Comparison of ENCODE assay signal across 21 mouse cellular contexts in the genomic region with DNA sequence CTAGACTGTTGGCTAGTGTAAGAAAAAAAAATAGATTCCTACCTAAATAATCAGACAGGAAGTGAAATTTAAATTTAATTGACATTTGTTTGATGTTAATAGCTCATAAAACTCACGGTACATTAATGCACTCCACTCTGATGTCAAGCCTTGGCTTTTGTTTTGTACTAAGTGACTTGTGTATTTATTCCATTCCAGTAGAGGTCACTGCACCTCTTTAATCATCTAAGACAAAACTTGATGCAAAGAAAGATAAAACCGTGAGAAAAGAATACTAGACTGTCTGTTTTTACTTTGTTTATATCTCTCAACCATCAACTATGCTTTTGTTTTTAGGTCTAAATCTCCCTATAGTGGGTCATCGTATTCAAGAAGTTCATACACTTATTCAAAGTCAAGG.
"Had no signal": no experiment of that assay in that cellular context is flagged by ENCODE, and none has a peak within 500 bp of the region (broad histone marks: within the 10 kb centered on the region; RNA-seq: fewer than 3 reads in every experiment).

No protein-coding gene starts in this region.

- H3K9me3 ChIP-seq: limb, embryonic 10.5 days; limb, embryonic 13.5 days; liver, embryonic 13.5 days; lung, embryonic 15.5 days; megakaryocyte, embryonic 14.5 days; midbrain, embryonic 10.5 days; midbrain, embryonic 15.5 days; neural tube, embryonic 12.5 days; neural tube, embryonic 15.5 days had no signal

- DNase-seq: kidney, adult 2 months; kidney, postnatal 14 days; kidney, postnatal 4 days; layer of hippocampus, postnatal 36 days; liver; liver, embryonic 13.5 days; lung, postnatal 10 days; lung, postnatal 36 days; right cerebral cortex, adult 18-20 months; right cerebral cortex, postnatal 14 days; right cerebral cortex, postnatal 4 days; thymus, postnatal 25 days had no signal

- H3K9ac ChIP-seq: limb, embryonic 13.5 days; liver, embryonic 13.5 days; lung, embryonic 15.5 days; midbrain, embryonic 15.5 days; neural tube, embryonic 12.5 days; neural tube, embryonic 15.5 days had no signal

- H3K4me2 ChIP-seq: limb, embryonic 13.5 days; liver, embryonic 13.5 days; lung, embryonic 15.5 days; midbrain, embryonic 15.5 days; neural tube, embryonic 12.5 days; neural tube, embryonic 15.5 days had no signal

- H3K4me1 ChIP-seq: limb, embryonic 10.5 days; limb, embryonic 13.5 days; liver, embryonic 13.5 days; lung, embryonic 15.5 days; midbrain, embryonic 10.5 days; midbrain, embryonic 15.5 days; neural tube, embryonic 12.5 days; neural tube, embryonic 15.5 days had no signal

- H3K4me3 ChIP-seq: limb, embryonic 10.5 days; limb, embryonic 13.5 days; liver, embryonic 13.5 days; lung, embryonic 15.5 days; megakaryocyte, embryonic 14.5 days; midbrain, embryonic 10.5 days; midbrain, embryonic 15.5 days; neural tube, embryonic 12.5 days; neural tube, embryonic 15.5 days had no signal

- H3K27ac ChIP-seq: limb, embryonic 10.5 days; limb, embryonic 13.5 days; liver, embryonic 13.5 days; lung, embryonic 15.5 days; midbrain, embryonic 10.5 days; midbrain, embryonic 15.5 days; neural tube, embryonic 12.5 days; neural tube, embryonic 15.5 days had no signal

- ATAC-seq: intestine, postnatal 0 days; midbrain, embryonic 15.5 days had no signal

- H3K27me3 ChIP-seq: limb, embryonic 13.5 days; liver, embryonic 13.5 days; lung, embryonic 15.5 days; megakaryocyte, embryonic 14.5 days; midbrain, embryonic 15.5 days; neural tube, embryonic 12.5 days; neural tube, embryonic 15.5 days had no signal
